Mouse (Mus musculus): Measurements from ENCODE around the gene Vps8.

Vps8 gene

DNA sequence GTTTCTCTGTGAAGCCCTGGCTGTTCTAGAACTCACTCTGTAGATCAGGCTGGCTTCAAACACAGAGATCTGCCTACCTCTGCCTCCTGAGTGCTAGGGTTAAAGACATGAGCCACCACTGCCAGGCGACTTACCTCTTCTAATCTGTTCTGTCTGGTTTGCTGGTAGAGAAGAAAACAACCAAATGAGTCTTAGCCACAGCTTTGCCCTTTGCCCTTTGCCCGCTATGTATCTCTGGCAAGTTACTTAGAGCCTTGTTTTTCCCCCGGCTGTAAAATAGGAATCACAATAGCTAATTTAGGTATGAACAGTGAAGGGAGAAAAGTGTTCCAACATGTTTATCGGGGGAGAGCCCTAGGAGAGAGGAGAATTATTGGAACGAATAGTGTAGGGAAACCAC, 18.3 kb upstream of the Vps8 start:
- no peak for DNase-seq (ENCODE audit: low spot score)

DNA sequence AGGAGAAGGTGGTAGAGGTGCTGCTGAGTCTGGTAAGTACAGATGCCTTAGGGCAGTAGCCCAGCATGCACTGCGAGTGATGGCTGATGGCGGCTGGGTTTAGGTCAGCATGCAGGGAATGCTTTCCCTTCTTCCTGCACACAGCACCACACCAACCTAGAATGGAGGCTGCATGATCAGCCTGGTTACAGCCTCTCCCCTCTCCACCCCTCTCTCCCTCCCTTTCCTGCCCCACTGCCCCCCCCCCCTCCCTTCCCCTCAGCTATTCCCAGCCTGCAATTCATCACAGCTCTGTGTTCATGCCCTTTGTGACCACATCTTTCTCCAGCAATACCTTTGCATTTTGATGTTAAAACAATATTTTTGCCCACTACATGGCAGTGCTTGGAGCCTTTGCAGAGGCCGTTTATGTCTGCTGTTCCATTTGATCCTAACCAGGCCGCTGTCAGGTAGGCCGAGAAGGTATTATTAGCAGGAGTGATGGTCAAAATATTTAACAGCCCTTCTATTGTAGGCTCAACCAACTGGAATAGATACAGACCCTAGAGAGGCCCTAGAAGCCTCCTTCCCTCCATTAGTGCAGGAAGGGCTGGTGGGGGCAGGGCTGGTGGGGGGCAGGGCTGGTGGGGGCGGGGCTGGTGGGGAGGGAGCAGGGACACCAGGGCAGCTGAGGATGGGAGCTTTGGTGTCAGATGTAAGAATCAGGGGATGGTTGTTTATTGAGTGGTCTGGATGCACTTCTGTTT, 17.5 kb upstream of the Vps8 start:
- DNase-seq (ENCODE audit: low spot score), result no peak

DNA sequence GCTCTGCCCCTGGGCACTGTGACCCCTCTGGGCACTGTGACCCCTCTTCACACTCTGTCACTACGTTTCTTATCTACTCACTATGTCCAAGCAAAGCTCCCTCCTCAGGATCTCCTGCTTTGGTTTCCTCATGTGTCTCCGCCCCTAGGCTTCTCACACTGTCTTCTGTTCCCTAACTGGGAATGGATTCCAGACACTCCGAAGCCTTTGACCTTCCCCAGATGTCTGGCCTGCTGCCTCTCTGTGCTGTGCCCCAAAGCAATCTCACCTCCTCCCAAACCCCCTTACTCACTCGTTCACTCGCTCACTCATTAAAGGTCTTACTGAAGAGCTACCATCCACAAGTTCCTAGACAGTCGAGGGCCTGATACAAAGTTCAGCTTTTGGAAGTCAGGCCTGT, 16.8 kb upstream of the Vps8 start:
- DNase-seq (ENCODE audit: low spot score), result no peak

DNA sequence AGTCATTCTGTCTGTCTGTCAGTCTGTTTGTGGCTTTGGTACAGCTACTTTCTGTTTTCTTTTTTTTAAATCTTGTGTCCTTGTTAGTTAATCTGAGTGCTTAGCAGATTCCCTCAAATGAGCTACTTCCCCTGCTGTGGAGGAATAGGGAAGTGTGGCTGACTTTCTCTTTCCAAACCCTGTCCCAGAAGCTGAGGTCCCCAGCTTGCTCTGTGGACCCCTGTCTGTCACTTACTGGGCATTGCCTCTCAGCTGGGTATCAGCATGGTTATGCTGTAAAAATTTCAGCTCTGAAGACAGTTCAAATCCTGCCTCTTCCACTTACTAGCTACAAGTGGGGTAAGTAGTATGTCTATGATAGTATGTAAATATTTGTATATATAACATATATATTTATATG, 11.1 kb upstream of the Vps8 start:
- DNase-seq (ENCODE audit: low spot score), result no peak

DNA sequence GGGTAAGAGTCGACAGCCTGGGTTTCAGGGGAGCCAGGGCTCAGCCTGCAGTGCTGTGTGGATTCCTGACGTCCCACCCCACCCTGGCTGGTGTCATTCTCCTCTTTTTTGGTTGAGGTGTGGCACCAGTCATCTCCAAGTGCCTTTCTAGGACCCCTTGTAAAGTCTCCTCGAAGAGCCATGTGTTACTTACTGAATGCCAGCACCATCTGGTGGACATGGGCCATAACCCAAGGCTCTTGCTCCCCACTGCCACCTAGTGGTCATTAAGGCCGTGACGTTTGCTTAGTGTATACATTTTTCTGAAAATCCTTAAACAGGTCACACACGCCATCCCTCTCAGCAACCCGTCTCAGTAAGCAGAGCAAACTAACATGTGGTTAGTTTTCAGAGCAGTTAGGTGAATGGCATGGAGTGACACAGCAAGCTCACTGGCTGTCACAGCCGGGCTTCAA, 10.3 kb upstream of the Vps8 start:
- DNase-seq (ENCODE audit: low spot score), result peak; percentile 78

DNA sequence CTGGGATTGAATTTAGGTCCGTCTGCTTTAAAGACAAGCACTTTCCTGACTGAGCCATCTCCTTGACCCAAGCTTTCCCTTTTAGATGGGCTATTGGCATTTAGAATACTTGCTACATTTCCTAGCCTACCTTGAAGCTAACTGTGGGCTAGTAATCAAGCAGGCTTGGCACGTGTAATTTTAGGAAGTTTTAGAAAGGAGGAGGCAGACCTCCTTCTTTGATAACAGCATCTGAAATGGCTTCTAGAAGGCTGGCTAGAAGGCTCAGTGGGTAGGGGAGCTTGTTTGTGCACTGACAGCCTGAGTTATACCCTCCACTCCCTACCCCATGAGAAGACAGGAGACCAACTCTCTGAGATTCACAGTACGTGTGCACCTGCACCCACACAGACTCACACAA, 9.1 kb upstream of the Vps8 start:
- no peak for DNase-seq (ENCODE audit: low spot score)

DNA sequence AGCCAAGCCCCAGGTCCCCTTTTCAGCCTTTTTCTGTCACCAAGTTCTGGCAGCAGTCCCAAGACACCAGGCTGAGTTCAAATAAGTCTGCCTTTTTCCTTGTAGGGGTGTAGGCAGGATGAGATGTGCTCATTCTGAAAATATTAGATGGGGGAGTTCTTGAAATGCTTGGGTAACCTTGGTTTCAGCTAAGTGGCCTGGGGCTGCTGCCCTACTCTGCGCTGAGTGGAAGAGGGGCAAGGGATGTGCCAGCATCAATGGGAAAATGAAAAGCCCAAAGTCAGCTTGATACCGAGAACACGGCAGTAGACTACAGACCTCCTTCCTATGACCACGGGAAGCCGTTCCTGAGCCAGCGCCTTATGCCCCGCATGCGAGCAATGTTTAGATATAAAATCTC, 7.8 kb upstream of the Vps8 start:
- DNase-seq (ENCODE audit: low spot score), result no peak

DNA sequence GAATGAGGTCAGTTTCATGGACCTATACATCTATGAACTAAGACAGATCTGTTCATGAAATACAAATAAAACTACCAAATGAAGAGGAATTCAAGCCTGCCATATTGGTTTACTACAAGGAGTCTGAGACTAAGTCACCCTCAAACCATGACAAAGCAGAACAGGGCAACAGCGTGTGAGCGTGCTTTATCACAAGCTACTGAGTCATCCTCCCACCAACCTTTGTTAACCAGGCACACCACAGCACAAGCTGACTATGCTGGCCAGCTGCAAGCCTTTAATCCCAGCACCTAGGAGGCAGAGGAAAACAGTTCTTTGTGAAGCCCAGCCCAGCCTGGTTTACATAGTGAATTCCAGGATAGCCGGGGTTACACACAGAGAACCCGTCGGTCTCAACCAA, 4.9 kb upstream of the Vps8 start:
- DNase-seq (ENCODE audit: low spot score), result no peak

DNA sequence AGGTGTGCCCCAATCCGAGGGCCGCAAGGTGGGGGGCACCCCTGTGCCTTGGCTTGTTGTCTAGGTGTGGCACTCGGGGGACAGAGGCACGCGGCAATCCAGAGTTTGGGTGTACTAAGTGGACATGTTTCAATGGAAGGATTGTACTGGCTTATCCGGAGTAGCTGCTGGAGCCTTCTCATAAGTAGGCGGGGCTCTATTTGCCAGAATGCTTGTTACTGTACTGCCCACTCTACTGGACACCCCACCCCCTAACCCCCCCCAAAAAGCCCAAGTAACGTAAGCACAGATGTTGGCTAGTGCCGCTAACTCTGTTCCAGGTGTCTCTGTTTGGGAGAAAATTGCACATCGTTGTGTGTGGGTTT, 610 bp downstream of the Vps8 start:
- DNase-seq (ENCODE audit: low spot score), result no peak

DNA sequence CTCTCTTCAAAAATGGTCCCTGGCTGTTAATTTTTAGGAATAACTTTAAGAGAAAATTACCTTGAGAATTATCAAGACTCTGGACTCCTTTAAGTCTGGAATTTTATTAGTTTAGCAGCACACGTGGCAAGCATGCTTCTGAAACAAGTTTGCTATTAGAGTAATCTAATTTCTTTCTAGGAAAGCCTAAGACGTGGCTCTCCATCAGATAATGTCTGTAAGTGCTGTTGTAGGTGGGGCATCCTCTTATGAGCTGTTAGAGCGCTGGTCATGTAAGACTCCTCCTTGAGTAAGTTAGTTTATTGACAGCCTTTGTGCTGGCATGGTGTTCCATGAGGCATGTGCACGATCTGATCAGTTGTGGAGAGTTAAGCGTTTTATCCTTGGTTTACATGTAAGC, 5.2 kb downstream of the Vps8 start:
- DNase-seq (ENCODE audit: low spot score), result no peak

DNA sequence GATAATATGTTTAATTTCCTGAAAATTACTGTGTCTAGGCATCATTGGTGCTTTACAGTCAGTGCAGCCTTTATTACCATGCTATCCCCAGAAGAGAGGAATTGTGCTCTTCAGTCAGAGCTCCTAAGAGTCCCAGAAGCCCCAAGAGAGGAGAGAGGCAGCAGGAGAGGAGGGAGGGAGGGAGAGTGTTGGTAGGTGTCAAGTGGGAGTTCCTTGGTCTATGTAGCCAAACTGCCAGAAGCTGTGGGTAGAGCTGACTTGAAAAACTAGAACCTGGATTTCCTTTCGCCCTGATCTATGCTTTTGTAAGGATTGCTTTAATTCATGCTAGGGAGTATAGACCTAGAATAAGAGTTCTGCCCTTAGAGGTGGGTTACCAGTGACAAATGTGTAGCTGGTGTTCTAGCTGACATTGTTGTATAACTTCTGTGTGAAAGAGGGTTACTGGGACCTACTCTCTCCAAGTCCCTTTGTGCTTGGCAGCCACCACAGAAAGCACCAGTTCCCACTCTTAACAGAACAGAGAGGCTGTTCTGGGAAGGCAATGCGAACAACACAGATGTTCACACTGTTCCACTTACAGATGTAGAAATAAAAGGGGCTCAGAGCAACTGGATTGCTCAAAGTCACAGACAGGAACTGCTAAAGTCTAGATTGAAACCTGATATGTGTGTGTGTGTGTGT, 7.6 kb downstream of the Vps8 start:
- DNase-seq (ENCODE audit: low spot score), result no peak

DNA sequence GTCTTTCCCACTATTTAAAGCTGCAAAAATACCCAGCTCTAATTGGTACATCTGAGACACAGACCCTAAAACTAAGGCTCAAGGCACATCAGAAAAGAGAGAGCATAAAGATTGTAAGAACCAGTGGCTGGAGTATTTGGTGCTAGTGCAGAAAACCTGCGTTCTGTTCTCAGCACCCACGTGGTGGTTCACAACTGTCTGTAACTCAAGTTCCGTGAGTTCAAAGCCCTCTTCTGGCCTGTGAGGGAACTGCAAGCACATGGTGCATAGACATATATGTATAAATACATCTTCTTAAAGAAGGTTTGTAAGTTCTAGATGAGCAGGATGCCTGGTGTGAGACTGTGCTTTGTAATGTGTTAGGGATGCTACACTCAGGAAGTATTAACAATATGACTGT, 8.7 kb downstream of the Vps8 start:
- no peak for DNase-seq (ENCODE audit: low spot score)

DNA sequence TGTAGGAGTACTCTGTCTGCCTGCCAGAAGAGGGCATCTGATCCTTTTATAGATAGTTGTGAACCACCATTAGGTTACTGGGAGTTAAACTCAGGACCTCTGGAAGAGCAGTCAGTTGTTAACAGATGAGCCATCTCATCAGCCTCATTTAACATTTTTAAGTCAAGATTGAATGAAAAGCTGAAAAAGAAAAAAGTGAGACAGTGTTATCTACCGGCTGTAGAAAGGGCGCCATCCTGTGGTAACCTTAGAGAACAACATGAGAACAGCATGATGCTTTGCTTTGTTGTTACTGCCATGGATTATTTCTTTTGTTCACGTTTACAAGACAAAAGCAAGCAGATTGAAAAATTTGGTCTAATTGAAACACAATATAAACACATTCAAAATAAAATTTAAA, 10.6 kb downstream of the Vps8 start:
- no peak for DNase-seq (ENCODE audit: low spot score)

DNA sequence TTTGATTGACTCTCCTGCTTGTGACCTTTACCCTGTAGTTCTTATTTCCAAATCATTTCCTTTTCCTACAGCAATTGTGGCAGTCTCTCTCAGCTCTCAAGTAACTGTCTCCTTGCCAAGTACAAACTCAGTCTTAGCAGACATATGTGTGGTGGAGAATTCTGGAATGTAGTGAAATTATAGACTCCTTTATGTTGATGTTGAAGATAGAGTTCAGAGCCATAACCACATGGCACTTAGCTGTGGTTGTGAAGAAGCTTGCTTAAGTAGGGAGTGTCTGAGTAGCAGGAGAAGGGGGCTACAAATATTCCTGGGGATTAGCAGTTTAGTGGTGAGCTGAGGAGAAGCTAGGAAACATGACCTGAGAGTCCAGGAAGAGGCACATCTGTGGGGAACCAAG, 18.1 kb downstream of the Vps8 start:
- no peak for DNase-seq (ENCODE audit: low spot score)

DNA sequence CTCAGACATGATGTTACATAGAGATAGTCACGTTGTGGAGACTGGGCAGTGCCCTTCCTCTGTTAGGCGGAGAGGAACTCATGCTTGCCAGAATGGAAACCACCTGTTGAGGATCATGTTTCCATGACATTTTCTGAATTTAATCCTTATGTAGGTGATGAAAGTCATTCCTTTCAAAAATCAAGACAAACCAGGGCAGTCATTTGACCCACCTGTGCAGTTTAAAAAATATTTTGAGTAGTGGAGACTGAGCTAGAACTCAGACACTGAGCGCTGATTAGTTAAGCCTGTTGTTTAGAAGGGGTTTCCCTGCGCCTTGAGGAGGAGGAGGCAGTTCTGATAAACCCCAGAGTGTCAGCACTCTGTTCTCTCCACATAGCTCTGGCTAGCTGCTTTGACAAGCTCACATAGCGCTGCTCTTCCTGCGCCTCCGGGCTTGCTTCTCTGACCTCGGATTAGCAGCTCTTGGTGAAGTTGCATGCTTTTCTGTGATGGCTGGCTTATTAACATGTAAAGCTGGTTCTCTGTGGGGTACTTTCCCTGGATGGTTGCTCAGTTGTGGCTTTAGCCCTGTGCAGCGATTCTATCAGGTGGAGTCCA, 22.2 kb downstream of the Vps8 start:
- no peak for DNase-seq (ENCODE audit: low spot score)

DNA sequence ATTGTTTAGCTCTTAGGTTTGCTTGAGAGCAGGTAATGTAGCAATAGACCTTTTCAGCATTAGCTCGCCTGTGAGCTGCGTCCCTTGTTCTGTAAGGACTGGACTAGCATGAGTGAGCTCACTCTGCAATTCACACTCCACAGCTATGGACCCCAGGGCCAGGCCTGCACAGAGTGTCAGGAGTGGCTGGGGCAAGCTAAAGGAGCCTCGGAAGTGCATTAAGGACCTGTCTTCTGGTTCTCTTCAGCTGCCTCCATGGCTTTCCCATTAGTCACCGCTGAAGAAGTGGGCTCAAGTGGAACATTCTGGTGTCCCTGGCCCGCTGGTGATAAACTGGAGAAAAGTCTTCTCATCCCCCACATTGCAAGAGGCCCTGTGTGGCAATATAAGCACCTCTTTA, 24.5 kb downstream of the Vps8 start:
- no peak for DNase-seq (ENCODE audit: low spot score)

DNA sequence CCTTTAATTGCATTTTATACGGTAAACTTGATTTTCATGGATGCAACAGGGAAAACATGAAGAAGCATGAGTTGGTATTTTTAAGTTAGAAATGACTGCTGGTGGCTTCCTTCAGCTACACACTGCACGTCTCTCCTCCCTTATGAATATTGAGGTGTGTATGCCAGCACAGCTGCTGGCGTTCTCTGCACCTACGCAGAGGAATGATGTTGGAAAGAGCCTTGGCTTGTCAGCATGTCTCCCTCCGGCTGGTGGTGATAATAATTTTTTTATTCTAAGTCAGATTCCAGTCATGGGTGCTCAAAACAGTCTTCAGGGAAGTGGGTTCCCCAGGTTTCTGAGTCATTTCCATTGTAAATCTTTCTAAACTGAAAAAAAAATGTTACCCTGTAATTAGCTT, 25.5 kb downstream of the Vps8 start:
- DNase-seq (ENCODE audit: low spot score), result no peak

DNA sequence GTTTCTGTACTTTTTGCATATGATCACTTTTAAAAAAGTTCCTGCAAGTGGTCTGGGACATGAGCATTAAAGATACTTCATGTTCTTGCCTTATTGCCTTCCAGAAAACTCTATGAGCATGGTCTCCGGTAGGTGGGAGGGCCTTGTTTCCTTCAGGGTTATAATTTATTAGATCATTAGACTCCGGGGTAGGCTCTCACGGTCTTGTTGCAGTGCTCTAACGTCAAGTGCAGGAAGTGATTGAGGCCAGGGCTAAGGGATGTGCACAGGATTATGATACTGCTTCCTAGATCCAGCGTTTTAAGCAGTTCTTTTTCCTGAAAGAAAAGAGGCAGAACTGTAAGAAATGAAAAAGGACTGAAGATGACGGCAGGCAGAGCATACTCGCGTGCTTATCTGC, 27.0 kb downstream of the Vps8 start:
- DNase-seq (ENCODE audit: low spot score), result no peak

DNA sequence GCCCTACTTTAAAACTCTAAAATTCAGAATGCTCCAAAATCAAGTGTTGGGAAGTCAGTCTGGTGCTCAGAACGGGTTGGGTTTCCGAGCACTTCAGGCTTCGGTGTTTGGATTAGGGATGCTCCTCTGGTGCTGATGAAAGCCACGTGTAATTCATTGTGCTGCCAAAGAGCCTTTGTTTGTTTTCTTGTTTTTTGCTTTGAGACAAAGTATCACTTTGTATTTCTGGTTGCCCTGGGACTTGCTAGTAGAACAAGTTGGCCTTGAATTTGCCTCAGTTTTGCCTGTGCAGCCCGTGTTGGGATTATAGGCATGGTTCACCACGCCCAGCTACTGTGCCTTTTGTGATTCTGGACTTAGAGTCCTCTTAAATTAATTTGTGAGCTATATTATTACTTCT, 29.7 kb downstream of the Vps8 start:
- DNase-seq (ENCODE audit: low spot score), result no peak

DNA sequence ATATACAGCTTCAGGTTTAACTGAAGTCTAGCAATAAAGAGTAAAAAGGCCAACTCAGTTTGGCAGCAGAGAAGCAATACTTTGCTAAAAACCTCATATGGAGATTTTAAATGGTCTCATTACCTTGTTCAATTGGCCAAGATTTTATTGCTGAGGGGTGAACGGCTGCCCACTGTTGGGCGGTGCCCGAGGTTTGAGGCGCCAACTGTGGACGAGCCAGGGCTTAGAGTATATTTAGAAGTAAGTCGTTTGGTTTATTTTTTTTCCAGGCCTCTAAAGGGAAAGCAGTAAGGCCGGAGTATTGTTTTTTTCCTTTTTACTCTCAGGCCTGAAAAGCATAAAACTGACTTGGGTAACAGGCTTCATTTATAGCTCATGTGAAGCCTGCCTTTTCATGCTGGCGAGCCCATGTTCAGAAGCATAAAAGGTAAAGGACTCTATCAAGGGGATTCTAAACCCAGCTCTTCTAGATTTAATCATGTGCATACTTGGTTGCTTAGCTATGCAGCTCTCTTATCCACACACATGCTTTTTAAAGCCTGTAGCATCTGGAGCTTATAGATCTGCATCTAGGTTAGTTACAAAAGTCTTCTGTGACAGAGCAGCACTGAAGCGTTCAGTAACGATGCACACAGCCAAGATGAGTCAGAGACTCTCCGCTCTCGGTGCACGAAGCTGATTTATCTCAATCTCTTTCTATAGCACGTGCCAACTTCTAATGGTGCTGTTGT, 34.9 kb downstream of the Vps8 start:
- DNase-seq (ENCODE audit: low spot score), result no peak

DNA sequence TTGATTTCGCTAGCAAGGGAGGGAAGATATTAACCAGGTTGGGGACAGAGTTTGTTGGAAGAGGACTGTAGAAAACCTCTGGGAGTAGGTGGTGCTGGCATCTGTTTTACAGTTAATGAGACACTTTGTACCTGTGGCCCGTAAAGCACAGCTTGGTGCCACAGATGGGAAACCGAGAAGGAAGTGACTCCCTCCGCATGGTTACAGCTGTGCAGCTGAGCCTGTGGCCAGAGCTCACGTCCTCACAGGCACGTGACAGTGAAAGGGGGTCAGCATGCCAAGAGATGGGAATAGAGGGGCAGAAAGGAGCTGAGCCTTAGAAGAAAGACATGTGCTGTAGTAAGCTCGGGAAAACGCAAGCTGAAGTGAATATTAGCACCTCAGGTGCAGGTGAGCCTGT, 43.0 kb downstream of the Vps8 start:
- DNase-seq (ENCODE audit: low spot score), result no peak

DNA sequence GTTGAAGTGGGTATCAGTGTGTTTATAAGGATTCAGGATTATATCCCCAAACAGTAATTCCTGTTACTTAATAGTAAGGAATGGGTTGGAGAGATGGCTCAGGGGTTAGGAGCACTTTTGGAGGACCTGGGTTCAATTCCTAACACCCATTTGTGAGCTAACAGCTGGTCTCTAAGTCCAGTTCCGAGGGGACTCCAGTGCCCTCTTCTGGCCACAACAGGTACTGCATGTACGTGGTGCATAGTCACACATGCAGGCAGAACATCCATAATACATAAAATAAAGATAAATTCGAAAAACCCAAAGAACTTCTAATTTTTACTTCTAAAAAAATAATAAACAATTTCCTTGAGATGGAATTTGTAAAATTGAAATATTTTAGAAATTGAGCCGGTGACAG, 47.5 kb downstream of the Vps8 start:
- DNase-seq (ENCODE audit: low spot score), result no peak

DNA sequence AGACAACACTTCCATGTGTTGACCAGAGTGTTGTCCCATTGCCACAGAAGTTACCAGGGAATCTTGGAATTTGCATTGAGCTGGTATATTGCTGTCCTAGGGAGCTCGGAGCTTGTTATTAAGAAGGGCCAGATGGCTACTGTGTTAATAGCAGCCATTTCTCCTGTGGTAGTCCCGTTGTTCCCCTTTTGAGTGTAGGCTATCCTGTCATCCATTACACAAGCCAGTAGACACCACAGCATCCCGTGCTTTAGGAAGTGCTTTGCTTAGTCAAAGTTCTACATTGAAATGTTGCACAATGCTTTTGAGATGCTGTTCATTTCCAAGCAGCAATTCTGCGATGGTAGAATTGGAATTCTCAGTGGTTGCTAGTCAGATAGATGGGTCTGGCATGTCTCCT, 54.2 kb downstream of the Vps8 start:
- DNase-seq (ENCODE audit: low spot score), result no peak

Data from urinary bladder, postnatal 14 days (tissue).